In genomic region chr2:76362111-76362510, GRCm38 (mm10) we compare ENCODE assay signal across 10 mouse cellular contexts. TPM values are rescaled to one million over a fixed set of nuclear protein-coding genes. Genes with fewer than 3 reads are reported as not detected.
DNase-seq lines count a peak whose midpoint lies in the region; ATAC-seq and TF ChIP-seq lines count a peak whose summit lies in the region.
"Had no signal": no experiment of that assay in that cellular context is flagged by ENCODE, and none has a peak within 500 bp of the region (broad histone marks: within the 10 kb centered on the region; RNA-seq: fewer than 3 reads in every experiment).

No protein-coding gene starts in this region.

- intact Hi-C loops in gastrocnemius, adult 2 months (cut with DNase I), result loop anchor here (10.0 kb wide), 1 partner anchor 223 kb away; no protein-coding TSS in a partner anchor

- H3K36me3 ChIP-seq in liver, adult 2 months (ENCODE audit: control insufficient read depth, insufficient read depth, low read length), result no peaks in the 10 kb centered on the region
- H3K36me3 ChIP-seq in liver, embryonic 11.5 days (ENCODE audit: control insufficient read depth, insufficient read depth, low read length), result no peaks in the 10 kb centered on the region
- no peaks in the 10 kb centered on the region for H3K36me3 ChIP-seq in MEL (ENCODE audit: control insufficient read depth in 1 of 2, insufficient read depth in 2 of 2, low read length in 2 of 2)

- DNase-seq in gastrocnemius, adult 2 months, result no peak
- DNase-seq in gastrocnemius, adult 18-20 months (ENCODE audit: low spot score), result no peak
- no peak for DNase-seq in liver, adult 2 months (ENCODE audit: extremely low read depth, low read depth, low spot score)
- no peak for DNase-seq in liver, embryonic 11.5 days (ENCODE audit: low spot score)
- DNase-seq in MEL (ENCODE audit: low read depth, low spot score), result peak; percentile 54
- peak; percentile 24 to 66 for DNase-seq in kidney, postnatal 36 days
- no peak for DNase-seq in thymus, postnatal 10 days (ENCODE audit: low spot score in 2 of 2)
- no peak for DNase-seq in left cerebral cortex, adult 9 months (ENCODE audit: low spot score in 2 of 2)

- 60% methylated on average over 2 of the region's 2 CpGs for WGBS in liver, adult 2 months
- WGBS in liver, embryonic 11.5 days, result 55% methylated on average over 2 of the region's 2 CpGs

- TF ChIP-seq POLR2A in liver, adult 2 months (IDR thresholded peaks at IDR 0.05; ENCODE audit: extremely low read depth, insufficient read depth, low read length), result no peak
- TF ChIP-seq POLR2A in MEL (IDR thresholded peaks at IDR 0.05; ENCODE audit: control insufficient read depth in 1 of 2, insufficient read depth in 1 of 2, low read depth in 1 of 2, low read length in 2 of 2, poor library complexity in 1 of 2), result no peak

- no peak overlapping the region for H3K4me2 ChIP-seq in liver, embryonic 11.5 days

- no peaks in the 10 kb centered on the region for H3K27me3 ChIP-seq in liver, adult 2 months (ENCODE audit: control insufficient read depth, insufficient read depth, low read length)
- no peaks in the 10 kb centered on the region for H3K27me3 ChIP-seq in liver, embryonic 11.5 days (replicated peaks; ENCODE audit: control insufficient read depth, insufficient read depth, low read length)
- H3K27me3 ChIP-seq in MEL (ENCODE audit: control insufficient read depth in 1 of 2, insufficient read depth in 2 of 2, low read length in 2 of 2), result peaks cover 0 to 2% of the 10 kb centered on the region in 2 experiments; a peak in 1 of 4 replicates

- no peak overlapping the region for H3K4me3 ChIP-seq in gastrocnemius, adult 2 months
- no peak overlapping the region for H3K4me3 ChIP-seq in liver, adult 2 months (ENCODE audit: insufficient read depth, low read depth, low read length)
- no peak overlapping the region for H3K4me3 ChIP-seq in liver, embryonic 11.5 days (ENCODE audit: low read depth, low read length)
- no peak overlapping the region for H3K4me3 ChIP-seq in MEL (ENCODE audit: control insufficient read depth in 1 of 2, insufficient read depth in 1 of 2, low read depth in 2 of 2, low read length in 2 of 2)

- peak; percentile 35 for TF ChIP-seq RAD21 in MEL (IDR thresholded peaks at IDR 0.05; ENCODE audit: low read depth, low read length)

- no peaks in the 10 kb centered on the region for H3K79me2 ChIP-seq in liver, adult 2 months (ENCODE audit: control insufficient read depth, insufficient read depth, low read length)
- no peaks in the 10 kb centered on the region for H3K79me2 ChIP-seq in MEL (ENCODE audit: control insufficient read depth, insufficient read depth, low read length, poor library complexity)

- no peak for TF ChIP-seq EP300 in MEL (IDR thresholded peaks at IDR 0.05; ENCODE audit: low read depth in 1 of 2, low read length in 2 of 2)

- H3K9ac ChIP-seq in liver, adult 2 months (ENCODE audit: low read depth, low read length), result no peak overlapping the region
- H3K9ac ChIP-seq in liver, embryonic 11.5 days (ENCODE audit: low read depth, low read length), result no peak overlapping the region
- no peak overlapping the region for H3K9ac ChIP-seq in MEL (ENCODE audit: control insufficient read depth, low read depth, low read length, poor library complexity, severe bottlenecking)

- ATAC-seq in liver, embryonic 11.5 days (replicated peaks; ENCODE audit: low FRiP score), result no peak

- peak; percentile 49 for TF ChIP-seq CTCF in gastrocnemius, adult 2 months (IDR thresholded peaks at IDR 0.05)
- peak; percentile 30; the same call in 1 of the 2 replicates for TF ChIP-seq CTCF in liver, adult 2 months (IDR thresholded peaks at IDR 0.05; ENCODE audit: low read depth, low read length)
- peak; percentile 42 to 47 (median 44) for TF ChIP-seq CTCF in MEL (IDR thresholded peaks at IDR 0.05 in 2 of 3, conservative IDR thresholded peaks at IDR 0.05 in 1 of 3; ENCODE audit: control insufficient read depth in 1 of 3, insufficient read depth in 1 of 3, low read depth in 2 of 3, low read length in 3 of 3, poor library complexity in 1 of 3, severe bottlenecking in 1 of 3)

- no peaks in the 10 kb centered on the region for H3K4me1 ChIP-seq in liver, adult 2 months (ENCODE audit: control insufficient read depth, insufficient read depth, low read length)
- no peaks in the 10 kb centered on the region for H3K4me1 ChIP-seq in liver, embryonic 11.5 days (replicated peaks; ENCODE audit: control insufficient read depth, insufficient read depth, low read length)
- H3K4me1 ChIP-seq in MEL (ENCODE audit: control insufficient read depth in 1 of 2, insufficient read depth in 2 of 2, low read length in 2 of 2), result no peaks in the 10 kb centered on the region

- H3K27ac ChIP-seq in gastrocnemius, adult 2 months, result no peak overlapping the region
- H3K27ac ChIP-seq in liver, adult 2 months (replicated peaks; ENCODE audit: insufficient read depth, low read depth, low read length), result no peak overlapping the region
- H3K27ac ChIP-seq in liver, embryonic 11.5 days (ENCODE audit: low read depth, low read length), result no peak overlapping the region
- no peak overlapping the region for H3K27ac ChIP-seq in MEL (ENCODE audit: control insufficient read depth, low read depth, low read length)

- no peaks in the 10 kb centered on the region for H3K9me3 ChIP-seq in liver, embryonic 11.5 days (ENCODE audit: control insufficient read depth, low read length)
- no peaks in the 10 kb centered on the region for H3K9me3 ChIP-seq in MEL (replicated peaks; ENCODE audit: insufficient read depth, low read length)

TF ChIP-seq in MEL, 35 proteins besides CTCF, POLR2A, EP300 and RAD21:
- no peak for TF ChIP-seq GATA1 (IDR thresholded peaks at IDR 0.05; ENCODE audit: low read depth, low read length)
- TF ChIP-seq SMC3 (IDR thresholded peaks at IDR 0.05; ENCODE audit: low read depth, low read length), result 0 out of 2 replicates have a peak, but pooled peaks have one; percentile 20
- no peak for TF ChIP-seq MAFK (IDR thresholded peaks at IDR 0.05; ENCODE audit: borderline replicate concordance, low read depth, low read length)
- no peak for TF ChIP-seq ZKSCAN1 (IDR thresholded peaks at IDR 0.05; ENCODE audit: low read depth, low read length)
- TF ChIP-seq HCFC1 (IDR thresholded peaks at IDR 0.05; ENCODE audit: low read depth, low read length), result no peak
TF ChIP-seq in MEL: peak in this region for 1.

RNA-seq across cellular contexts. Expression of gene Cyct, which starts 1.9 kb away (rescaled TPM):
- total RNA-seq in gastrocnemius, adult 2 months (2021), result not detected
- not detected for total RNA-seq in gastrocnemius, adult 18-20 months (2021)
- total RNA-seq in liver, adult 2 months (2014; rRNA removed), result not detected in 2 replicates
- polyA plus RNA-seq in liver, adult 2 months (2012; rRNA removed), result not detected in 2 replicates
- 0.27 TPM in 1 of 2 replicates, not detected in the other for polyA plus RNA-seq in liver, embryonic 11.5 days (2014; fragmentation: Nextera tagmentation; extraction: Ambion mirVana)
- not detected in 2 replicates for total RNA-seq in MEL (2012; rRNA removed)
- polyA plus RNA-seq in MEL (2012; ENCODE audit: insufficient read depth in 1 of 2, insufficient read length in 2 of 2, low read depth in 1 of 2, low replicate concordance in 2 of 2, missing spikeins in 1 of 2), result under 1 TPM in 1 of 2 experiments, not detected in 1; 0.33 TPM
- polyA plus RNA-seq: neural tube, embryonic 14.5 days; urinary bladder, adult 2 months had no signal

RNA-seq across cellular contexts. Expression of gene Rbm45, which starts 7.7 kb away (rescaled TPM):
- total RNA-seq in gastrocnemius, adult 2 months (2021), result 10 to 100 TPM in 1 of 2 experiments, 1 to 10 TPM in 1; 9.4 to 11.4 TPM
- total RNA-seq in gastrocnemius, adult 18-20 months (2021), result 10 to 100 TPM in 1 of 2 experiments, 1 to 10 TPM in 1; 8.8 to 10.3 TPM
- total RNA-seq in liver, adult 2 months (2014; rRNA removed), result 10.0 and 12.3 TPM in 2 replicates
- 4.8 and 5.2 TPM in 2 replicates for polyA plus RNA-seq in liver, adult 2 months (2012; rRNA removed)
- polyA plus RNA-seq in liver, embryonic 11.5 days (2014; fragmentation: Nextera tagmentation; extraction: Ambion mirVana), result 12.0 TPM in 2 replicates
- 39.3 and 39.4 TPM in 2 replicates for total RNA-seq in MEL (2012; rRNA removed)
- polyA plus RNA-seq in MEL (2012; ENCODE audit: insufficient read depth in 1 of 2, insufficient read length in 2 of 2, low read depth in 1 of 2, low replicate concordance in 2 of 2, missing spikeins in 1 of 2), result 10 to 100 TPM in 1 of 2 experiments, not detected in 1; 38.8 TPM

RNA-seq across cellular contexts. Expression of gene Pde11a, which starts 23.5 kb away (rescaled TPM):
- under 1 TPM; 0.17 to 0.33 TPM for total RNA-seq in gastrocnemius, adult 2 months (2021)
- total RNA-seq in gastrocnemius, adult 18-20 months (2021), result under 1 TPM; 0.09 to 0.21 TPM
- 0.07 TPM in 1 of 2 replicates, not detected in the other for total RNA-seq in liver, adult 2 months (2014; rRNA removed)
- not detected in 2 replicates for polyA plus RNA-seq in liver, adult 2 months (2012; rRNA removed)
- 0.12 and 0.40 TPM in 2 replicates for polyA plus RNA-seq in liver, embryonic 11.5 days (2014; fragmentation: Nextera tagmentation; extraction: Ambion mirVana)
- not detected in 2 replicates for total RNA-seq in MEL (2012; rRNA removed)
- not detected for polyA plus RNA-seq in MEL (2012; ENCODE audit: insufficient read depth in 1 of 2, insufficient read length in 2 of 2, low read depth in 1 of 2, low replicate concordance in 2 of 2, missing spikeins in 1 of 2)

RNA-seq across cellular contexts. Expression of gene Osbpl6, which starts 44.2 kb away (rescaled TPM):
- total RNA-seq in gastrocnemius, adult 2 months (2021), result 10 to 100 TPM; 35.9 to 44.0 TPM
- total RNA-seq in gastrocnemius, adult 18-20 months (2021), result 10 to 100 TPM; 39.9 to 53.7 TPM
- 0.09 and 0.27 TPM in 2 replicates for total RNA-seq in liver, adult 2 months (2014; rRNA removed)
- 0.12 and 0.44 TPM in 2 replicates for polyA plus RNA-seq in liver, adult 2 months (2012; rRNA removed)
- polyA plus RNA-seq in liver, embryonic 11.5 days (2014; fragmentation: Nextera tagmentation; extraction: Ambion mirVana), result 3.0 and 3.4 TPM in 2 replicates
- total RNA-seq in MEL (2012; rRNA removed), result not detected in 2 replicates
- under 1 TPM in 1 of 2 experiments, not detected in 1; 0.04 TPM for polyA plus RNA-seq in MEL (2012; ENCODE audit: insufficient read depth in 1 of 2, insufficient read length in 2 of 2, low read depth in 1 of 2, low replicate concordance in 2 of 2, missing spikeins in 1 of 2)

Comparison
In these comparisons a context has a peak if more than half of its experiments do, and no peak if none do; other contexts are left out.
1. DNase-seq: peak in MEL (single experiment) and kidney, postnatal 36 days (2 of 2); none in gastrocnemius, adult 2 months (single experiment), gastrocnemius, adult 18-20 months (single experiment), liver, adult 2 months (single experiment), liver, embryonic 11.5 days (single experiment), thymus, postnatal 10 days (0 of 2) and left cerebral cortex, adult 9 months (0 of 2).
2. Peak in every context shown above with its lines, with median percentiles within 50 percentile points of each other: CTCF ChIP-seq.